Mouse (Mus musculus) forebrain, postnatal 0 days (tissue): Measurements from ENCODE around the gene Gm10837. TPM values are rescaled to one million over a fixed set of nuclear protein-coding genes. Genes with fewer than 3 reads are reported as not detected.

Experiments used
- ATAC-seq: fragments of 200-750 bp; cut with Nextera tagmentation; 2 replicates; pipeline ENCODE4 v1.8.0; 2017; ENCODE audit warnings: mild to moderate bottlenecking, moderate library complexity
- DNase-seq: peaks from one replicate; pipeline ENCODE4 v3.0.0-alpha.2; 2015
- H3K27ac ChIP-seq: fragments of 300-500 bp; sonication (generic); 2 replicates; pipeline ENCODE4 v1.5.1; 2014; ENCODE audit warnings: low read depth, mild to moderate bottlenecking, antibody characterized with exemption, low read length, moderate library complexity, mixed read lengths
- H3K27me3 ChIP-seq: fragments of 300-500 bp; sonication (generic); 2 replicates; pipeline ENCODE4 v1.6.1; 2014; ENCODE audit warnings: mild to moderate bottlenecking, low read length, mixed read lengths; ENCODE audit not compliant: insufficient read depth
- H3K36me3 ChIP-seq: fragments of 300-500 bp; sonication (generic); 2 replicates; pipeline ENCODE4 v1.6.1; 2014; ENCODE audit warnings: mild to moderate bottlenecking, moderate library complexity; ENCODE audit not compliant: insufficient read depth
- H3K4me1 ChIP-seq: fragments of 300-500 bp; sonication (generic); 2 replicates; pipeline ENCODE4 v1.6.1; 2014; ENCODE audit warnings: antibody characterized with exemption; ENCODE audit not compliant: insufficient read depth
- H3K4me2 ChIP-seq: fragments of 300-500 bp; sonication (generic); 2 replicates; pipeline ENCODE4 v1.6.1; 2014; ENCODE audit warnings: low read depth, mild to moderate bottlenecking, moderate library complexity
- H3K4me3 ChIP-seq: fragments of 300-500 bp; sonication (generic); 2 replicates; pipeline ENCODE4 v1.5.1; 2014; ENCODE audit warnings: low read depth, low read length, mixed read lengths
- H3K9ac ChIP-seq: fragments of 300-500 bp; sonication (generic); 2 replicates; pipeline ENCODE4 v1.6.1; 2014; ENCODE audit warnings: mild to moderate bottlenecking
- H3K9me3 ChIP-seq: fragments of 300-500 bp; sonication (generic); 2 replicates; pipeline ENCODE4 v1.6.1; 2016; ENCODE audit warnings: low read length
- CTCF ChIP-seq: sonication (generic); IDR thresholded peaks from 2 replicates; pipeline ENCODE4 v1.5.1; 2016; ENCODE audit warnings: antibody characterized with exemption, control low read depth, low read depth
- WGBS: fragments of 180-500 bp; shearing (Covaris S2); extraction: QIAGEN DNeasy Blood & Tissue Kit; methylation state at CpG from one replicate; pipeline ENCODE4 v1.1.7; 2014; 5-methylcytosine and 5-hydroxymethylcytosine counted together
- polyA plus RNA-seq: library from polyadenylated mRNA; unstranded; fragments of >200 nt; fragmentation: Nextera tagmentation; extraction: Ambion mirVana; gene quantifications from 2 replicates; pipeline ENCODE4 v1.2.1, GENCODE M21; 2015
- total RNA-seq: library from RNA; depleted of rRNA; stranded (reverse); fragments of >200 nt; gene quantifications from 2 replicates; pipeline ENCODE4 v1.2.3, GENCODE M21; 2014

Gene Gm10837
- total and polyA plus RNA-seq, 2 experiments from 2014 or later = 0.23 to 1.0 TPM

DNA sequence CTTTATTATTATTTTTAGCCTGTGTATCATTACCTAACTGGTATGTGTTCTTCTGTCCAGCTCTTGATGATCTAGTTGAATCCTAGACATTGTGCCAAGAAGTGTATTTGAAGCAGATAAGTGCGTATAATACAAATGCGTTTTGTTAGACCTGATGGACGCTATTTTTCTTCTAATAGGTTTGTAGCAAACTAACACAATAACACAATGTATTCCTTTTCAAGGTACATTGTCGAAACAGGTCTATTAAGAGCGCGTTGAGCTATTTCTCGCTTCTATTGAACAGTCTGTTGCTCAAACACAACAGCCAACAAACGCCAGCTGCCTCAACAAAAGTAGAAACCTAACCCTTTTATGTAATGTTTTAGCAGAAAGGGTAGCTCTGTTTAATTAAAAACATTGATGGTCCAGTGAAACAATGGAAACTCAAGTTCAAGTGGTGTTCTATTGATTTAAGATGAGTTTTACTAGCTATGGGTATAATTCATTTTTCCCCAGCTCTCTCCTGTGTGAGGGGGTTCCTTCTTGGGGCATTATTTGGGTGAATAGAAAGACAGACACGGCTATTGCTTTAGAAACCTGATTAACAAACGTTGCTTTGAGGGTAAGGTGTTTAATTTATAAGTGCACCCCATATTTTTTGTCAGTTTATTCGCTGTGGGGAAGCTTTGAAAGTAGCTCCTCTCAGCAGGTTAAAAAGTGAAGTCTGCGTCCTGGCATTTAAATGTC is 536 bp upstream of the Gm10837 start:
- peak; percentile 77 for DNase-seq
- TF ChIP-seq CTCF = no peak
- no peaks in the 10 kb centered on the region for H3K4me1 ChIP-seq
- no peaks in the 10 kb centered on the region for H3K36me3 ChIP-seq
- H3K27ac ChIP-seq = no peak overlapping the region
- no peaks in the 10 kb centered on the region for H3K9me3 ChIP-seq
- 0 out of 2 replicates have a peak overlapping the region, but pooled peaks have one; percentile 14 for H3K9ac ChIP-seq
- 4% methylated on average over 12 of the region's 12 CpGs for WGBS
- peak overlapping the region; percentile 40 for H3K4me2 ChIP-seq
- no peak for ATAC-seq
- H3K4me3 ChIP-seq = peak overlapping the region; percentile 16
- H3K27me3 ChIP-seq = peaks cover 42% of the 10 kb centered on the region

- H3K36me3 ChIP-seq = no peaks in the 10 kb centered on the region
- no peak for ATAC-seq
- H3K4me2 ChIP-seq = no peak overlapping the region
- no peaks in the 10 kb centered on the region for H3K4me1 ChIP-seq
- no peak for TF ChIP-seq CTCF
- WGBS = 69% methylated on average over 6 of the region's 6 CpGs
- H3K9me3 ChIP-seq = no peaks in the 10 kb centered on the region
- H3K27ac ChIP-seq = no peak overlapping the region
- DNase-seq = no peak
- H3K9ac ChIP-seq = no peak overlapping the region
- H3K4me3 ChIP-seq = no peak overlapping the region
- H3K27me3 ChIP-seq = peaks cover 27% of the 10 kb centered on the region
Observed at GRCm38 (mm10) chr14:122491521-122491920, 1.1 kb downstream of the Gm10837 start.

- Histone ChIP-seq H3K9me3 (no peaks in the 10 kb centered on the region), H3K27ac (no peak overlapping the region), H3K4me2 (no peak overlapping the region), H3K27me3 (peaks cover 25% of the 10 kb centered on the region), H3K4me1 (no peaks in the 10 kb centered on the region), H3K9ac (no peak overlapping the region), H3K4me3 (no peak overlapping the region), H3K36me3 (no peaks in the 10 kb centered on the region)
- WGBS = 84% methylated on average over 1 of the region's 1 CpGs
- no peak for DNase-seq
- ATAC-seq = no peak
- TF ChIP-seq CTCF = no peak
Observed at GRCm38 (mm10) chr14:122492015-122492414, 1.6 kb downstream of the Gm10837 start.

DNA sequence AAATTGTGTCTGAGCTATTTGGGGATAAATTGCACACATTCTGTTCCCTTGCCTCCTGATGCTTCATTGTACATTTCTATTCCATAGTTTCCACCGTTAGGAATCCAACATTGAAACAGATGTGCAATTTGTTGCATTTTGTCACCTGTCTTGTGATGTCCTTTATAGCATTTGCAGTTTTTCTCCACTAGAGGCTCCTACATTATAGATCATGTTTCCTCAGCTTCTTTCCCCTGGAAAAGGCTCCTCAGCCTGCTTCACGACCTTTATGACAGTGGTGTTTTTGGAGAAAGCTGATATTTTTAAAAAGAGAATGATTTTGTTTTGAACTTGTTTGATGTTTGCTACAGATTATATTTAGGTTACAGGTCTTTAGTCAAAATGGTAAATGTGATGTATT is 18.7 kb downstream of the Gm10837 start:
- Histone ChIP-seq H3K27me3 (no peaks in the 10 kb centered on the region), H3K27ac (no peak overlapping the region), H3K4me1 (no peaks in the 10 kb centered on the region), H3K9me3 (no peaks in the 10 kb centered on the region), H3K9ac (no peak overlapping the region), H3K4me3 (no peak overlapping the region), H3K4me2 (no peak overlapping the region), H3K36me3 (no peaks in the 10 kb centered on the region)
- ATAC-seq (peak; percentile 45; the same call in 1 of the 2 replicates), DNase-seq (peak; percentile 11)
- peak; percentile 64 for TF ChIP-seq CTCF
- 13% methylated on average over 2 of the region's 2 CpGs for WGBS

GRCm38 (mm10) chr14:122511519-122511918 is 21.1 kb downstream of the Gm10837 start:
- H3K9me3 ChIP-seq = no peaks in the 10 kb centered on the region
- H3K4me3 ChIP-seq = no peak overlapping the region
- H3K36me3 ChIP-seq = no peaks in the 10 kb centered on the region
- H3K27ac ChIP-seq = no peak overlapping the region
- no peak for TF ChIP-seq CTCF
- ATAC-seq (no peak), DNase-seq (no peak)
- H3K4me1 ChIP-seq = no peaks in the 10 kb centered on the region
- no peak overlapping the region for H3K9ac ChIP-seq
- H3K4me2 ChIP-seq = no peak overlapping the region
- 74% methylated on average over 3 of the region's 3 CpGs for WGBS
- no peaks in the 10 kb centered on the region for H3K27me3 ChIP-seq

DNA sequence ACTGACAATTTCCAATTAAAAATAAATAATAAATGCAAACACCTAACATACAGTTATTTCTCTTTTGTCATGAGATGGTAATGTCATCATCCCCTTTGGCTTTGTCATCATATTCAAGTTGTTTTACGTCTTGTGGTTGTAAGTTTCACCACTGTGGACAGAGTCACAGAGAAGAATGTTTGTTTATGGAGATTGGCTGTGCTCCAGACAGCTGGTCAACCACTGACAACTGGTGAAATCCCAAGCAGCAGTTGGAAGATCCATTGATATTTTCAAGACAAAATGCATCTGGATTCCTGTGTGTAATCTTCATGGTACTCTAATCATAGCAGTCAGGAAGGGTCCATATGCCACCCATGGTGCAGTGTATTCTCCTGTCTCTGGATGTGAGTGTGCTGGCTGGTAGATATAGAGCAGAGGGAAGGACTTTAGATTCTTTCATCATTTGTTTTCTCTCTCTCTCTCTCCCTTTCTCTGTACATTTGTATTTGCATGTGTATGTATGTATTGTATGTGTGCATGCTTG is 23.2 kb downstream of the Gm10837 start:
- Histone ChIP-seq H3K27me3 (no peaks in the 10 kb centered on the region), H3K9me3 (no peaks in the 10 kb centered on the region), H3K4me2 (no peak overlapping the region), H3K36me3 (no peaks in the 10 kb centered on the region), H3K4me3 (no peak overlapping the region), H3K27ac (no peak overlapping the region), H3K4me1 (no peaks in the 10 kb centered on the region), H3K9ac (no peak overlapping the region)
- no peak for TF ChIP-seq CTCF
- ATAC-seq = no peak
- no peak for DNase-seq
- 73% methylated on average over 1 of the region's 1 CpGs for WGBS

DNA sequence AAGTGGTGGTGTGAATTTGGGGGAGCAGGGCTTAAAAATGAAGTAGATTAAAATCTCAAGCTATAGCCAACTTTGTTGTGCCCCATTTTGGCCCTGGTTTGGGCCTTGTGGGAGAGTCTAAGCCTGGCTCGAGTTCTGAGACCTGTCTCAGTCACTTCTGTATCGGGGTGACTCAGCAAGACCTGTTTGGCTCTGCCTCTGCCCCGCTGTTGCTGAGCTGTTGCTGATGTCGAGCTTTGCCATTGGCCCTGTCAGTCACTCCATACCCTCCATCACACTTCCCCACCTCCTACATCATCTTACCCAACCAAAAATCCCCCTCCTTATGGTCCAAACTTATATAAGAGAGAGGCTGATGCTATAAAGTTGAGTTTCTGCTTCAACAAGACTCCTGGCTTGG is 38.1 kb downstream of the Gm10837 start:
- DNase-seq = no peak
- Histone ChIP-seq H3K4me2 (no peak overlapping the region), H3K9me3 (0 out of 2 replicates have a peak, but pooled peaks cover 4% of the 10 kb centered on the region), H3K9ac (no peak overlapping the region), H3K36me3 (no peaks in the 10 kb centered on the region), H3K4me3 (no peak overlapping the region), H3K27me3 (no peaks in the 10 kb centered on the region), H3K27ac (no peak overlapping the region), H3K4me1 (no peaks in the 10 kb centered on the region)
- ATAC-seq = no peak
- 88% methylated on average over 4 of the region's 4 CpGs for WGBS
- TF ChIP-seq CTCF = no peak
